Mouse (Mus musculus): ENCODE results near the gene Elmod3. TPM values are rescaled to one million over a fixed set of nuclear protein-coding genes. Genes with fewer than 3 reads are reported as not detected.

Gene Elmod3
- polyA plus RNA-seq, 1 experiment from 2014 or later, result 17.0 TPM

DNA sequence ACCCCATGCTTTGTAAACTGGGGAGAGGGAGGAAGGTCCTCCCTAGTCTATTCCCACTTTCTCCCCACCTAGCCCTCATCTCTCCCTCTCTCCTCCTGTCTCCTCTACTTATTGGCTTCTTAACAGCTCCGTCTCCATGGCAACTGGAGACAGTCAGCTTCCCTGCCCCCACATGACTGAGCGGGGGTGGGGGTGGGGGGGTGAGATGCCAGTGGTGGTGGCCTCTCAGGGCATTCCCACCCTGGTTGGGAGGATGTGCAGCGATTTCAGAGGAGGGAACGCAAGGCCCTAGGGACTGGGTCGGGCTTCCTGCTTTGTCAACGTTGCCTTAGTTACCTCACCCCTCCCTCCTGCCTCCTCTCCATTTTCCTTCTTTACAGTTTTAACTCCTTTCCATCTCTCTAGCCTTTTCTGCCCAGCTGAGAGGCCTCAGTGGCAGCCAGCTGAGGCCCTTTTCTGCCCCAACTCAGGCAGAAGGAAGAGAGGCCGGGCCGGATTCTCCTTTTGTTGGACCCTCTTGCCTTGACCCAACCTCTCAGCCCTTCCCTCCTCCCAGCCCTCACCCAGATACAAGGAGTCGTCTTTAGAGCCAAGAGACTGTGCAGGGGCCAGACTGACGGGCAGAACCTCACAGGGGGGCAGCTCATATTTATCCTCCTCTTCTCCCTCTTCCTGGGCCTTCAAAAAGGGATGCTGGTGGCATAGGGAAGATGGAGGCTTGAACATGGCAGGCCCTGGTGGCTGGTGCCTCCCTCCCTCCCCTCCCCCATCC, 78.1 kb downstream of the Elmod3 start:
- no peaks in the 10 kb centered on the region for H3K9me3 ChIP-seq (ENCODE audit: control insufficient read depth, low read length)
- no peak overlapping the region for H3K4me3 ChIP-seq (replicated peaks; ENCODE audit: low read length)
- peaks cover 23% of the 10 kb centered on the region for H3K4me1 ChIP-seq (replicated peaks; ENCODE audit: control insufficient read depth, insufficient read depth, low read length)
- peak overlapping the region; percentile 88 for H3K27ac ChIP-seq (ENCODE audit: low read length)
- peak; percentile 88 for ATAC-seq
- H3K4me2 ChIP-seq (ENCODE audit: low read length), result peak overlapping the region; percentile 41
- no peaks in the 10 kb centered on the region for H3K27me3 ChIP-seq (replicated peaks; ENCODE audit: control insufficient read depth, insufficient read depth, low read length)
- 6% methylated on average over 10 of the region's 10 CpGs for WGBS
- H3K36me3 ChIP-seq (ENCODE audit: control insufficient read depth, insufficient read depth), result no peaks in the 10 kb centered on the region
- H3K9ac ChIP-seq (replicated peaks; ENCODE audit: low read depth, low read length), result peak overlapping the region; percentile 36

DNA sequence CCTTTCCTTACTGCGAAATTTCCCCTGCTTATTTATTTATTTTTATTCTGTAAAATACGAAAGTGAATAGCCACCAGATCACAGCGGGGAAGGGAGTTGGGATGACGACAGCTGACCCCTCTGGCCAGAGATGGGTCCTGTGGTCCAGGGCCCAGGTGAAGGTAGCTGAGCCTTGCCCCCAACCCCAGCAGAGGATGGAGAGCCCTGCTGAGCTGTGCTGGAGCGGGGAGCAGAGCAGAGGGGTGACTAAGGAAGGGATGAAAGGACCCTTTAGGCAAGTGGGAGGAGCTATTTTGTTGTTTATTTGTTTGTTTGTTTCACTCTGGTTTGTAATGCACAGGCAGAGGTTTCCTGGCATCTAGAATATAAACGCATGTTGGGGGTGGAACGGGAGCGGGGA, 78.9 kb downstream of the Elmod3 start:
- Histone ChIP-seq H3K9ac (replicated peaks; ENCODE audit: low read depth, low read length) (peak overlapping the region; percentile 35; the same call in 1 of the 2 replicates), H3K27me3 (replicated peaks; ENCODE audit: control insufficient read depth, insufficient read depth, low read length) (no peaks in the 10 kb centered on the region), H3K4me1 (replicated peaks; ENCODE audit: control insufficient read depth, insufficient read depth, low read length) (peaks cover 23% of the 10 kb centered on the region), H3K9me3 (ENCODE audit: control insufficient read depth, low read length) (no peaks in the 10 kb centered on the region), H3K4me2 (ENCODE audit: low read length) (peak overlapping the region; percentile 37), H3K27ac (ENCODE audit: low read length) (peak overlapping the region; percentile 88), H3K36me3 (ENCODE audit: control insufficient read depth, insufficient read depth) (no peaks in the 10 kb centered on the region), H3K4me3 (replicated peaks; ENCODE audit: low read length) (no peak overlapping the region)
- WGBS, result 23% methylated on average over 8 of the region's 8 CpGs
- peak; percentile 35 for ATAC-seq

DNA sequence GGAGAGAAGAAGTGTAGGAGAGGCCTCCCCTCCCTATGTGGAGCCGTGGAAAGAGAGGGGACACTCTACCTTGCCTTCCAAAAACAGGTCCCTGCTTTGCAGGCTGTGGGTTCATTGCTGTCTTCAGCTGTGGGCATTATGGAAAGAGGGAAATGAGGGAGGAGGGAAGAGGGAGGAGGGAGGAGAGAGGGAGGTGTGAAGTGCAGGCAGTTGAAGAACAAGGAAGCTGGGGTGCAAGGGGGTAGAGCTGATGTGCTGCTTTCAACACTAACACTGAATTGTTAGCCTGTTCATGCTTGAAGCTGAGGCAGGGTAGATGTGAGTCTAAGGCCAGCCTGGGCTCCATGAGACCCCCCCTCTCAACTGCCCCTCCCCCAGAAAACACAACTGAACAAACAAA, 79.4 kb downstream of the Elmod3 start:
- no peaks in the 10 kb centered on the region for H3K9me3 ChIP-seq (ENCODE audit: control insufficient read depth, low read length)
- no peaks in the 10 kb centered on the region for H3K36me3 ChIP-seq (ENCODE audit: control insufficient read depth, insufficient read depth)
- no peak overlapping the region for H3K9ac ChIP-seq (replicated peaks; ENCODE audit: low read depth, low read length)
- no peak overlapping the region for H3K4me3 ChIP-seq (replicated peaks; ENCODE audit: low read length)
- H3K4me2 ChIP-seq (ENCODE audit: low read length), result no peak overlapping the region
- 75% methylated on average over 1 of the region's 1 CpGs for WGBS
- no peaks in the 10 kb centered on the region for H3K27me3 ChIP-seq (replicated peaks; ENCODE audit: control insufficient read depth, insufficient read depth, low read length)
- peaks cover 26% of the 10 kb centered on the region for H3K4me1 ChIP-seq (replicated peaks; ENCODE audit: control insufficient read depth, insufficient read depth, low read length)
- no peak for ATAC-seq
- H3K27ac ChIP-seq (ENCODE audit: low read length), result peak overlapping the region; percentile 88

Other genes starting within 250 kb of the Elmod3 start
- gene Tmem150a, start 243.0 kb downstream of the Elmod3 start, polyA plus RNA-seq (2015; fragmentation: Nextera tagmentation; extraction: Ambion mirVana), result 17.9 and 21.0 TPM in 2 replicates
- 127 and 139 TPM in 2 replicates for gene Rnf181, start 231.5 kb downstream of the Elmod3 start, polyA plus RNA-seq (2015; fragmentation: Nextera tagmentation; extraction: Ambion mirVana)
- 10.5 and 12.6 TPM in 2 replicates for gene Vamp5, start 217.9 kb downstream of the Elmod3 start, polyA plus RNA-seq (2015; fragmentation: Nextera tagmentation; extraction: Ambion mirVana)
- 14.4 and 14.6 TPM in 2 replicates for gene Vamp8, start 207.7 kb downstream of the Elmod3 start, polyA plus RNA-seq (2015; fragmentation: Nextera tagmentation; extraction: Ambion mirVana)
- 16.4 and 17.2 TPM in 2 replicates for gene Ggcx, start 184.1 kb downstream of the Elmod3 start, polyA plus RNA-seq (2015; fragmentation: Nextera tagmentation; extraction: Ambion mirVana)
- gene Mat2a, start 158.9 kb downstream of the Elmod3 start, polyA plus RNA-seq (2015; fragmentation: Nextera tagmentation; extraction: Ambion mirVana), result 399 TPM in 2 replicates
- gene Sh2d6, start 76.7 kb downstream of the Elmod3 start, polyA plus RNA-seq (2015; fragmentation: Nextera tagmentation; extraction: Ambion mirVana), result 0.39 and 0.52 TPM in 2 replicates
- gene Capg, start 54.0 kb downstream of the Elmod3 start, polyA plus RNA-seq (2015; fragmentation: Nextera tagmentation; extraction: Ambion mirVana), result 4.9 and 5.4 TPM in 2 replicates
- 4.1 and 5.0 TPM in 2 replicates for gene Retsat, start 62 bp upstream of the Elmod3 start, polyA plus RNA-seq (2015; fragmentation: Nextera tagmentation; extraction: Ambion mirVana)
- 34.6 and 38.0 TPM in 2 replicates for gene Tgoln1, start 18.6 kb upstream of the Elmod3 start, polyA plus RNA-seq (2015; fragmentation: Nextera tagmentation; extraction: Ambion mirVana)
- 4.8 and 6.2 TPM in 2 replicates for gene Tcf7l1, start 190.8 kb upstream of the Elmod3 start, polyA plus RNA-seq (2015; fragmentation: Nextera tagmentation; extraction: Ambion mirVana)